Mouse (Mus musculus) T-helper 17 cell (primary cell): ENCODE measurements around the gene Olfr845.

ENCODE experiments used
- in situ Hi-C, 2 experiments: fragments of 300-600 bp; cut with MboI, MseI; formaldehyde crosslinking; loops; 1 replicate in 1 of 2; 2 replicates in 1 of 2; pipeline ENCODE4 v1.15.1; 2025; ENCODE audit warnings: high pct_unique_total_duplicates in 2 of 2

Olfr845 gene

DNA sequence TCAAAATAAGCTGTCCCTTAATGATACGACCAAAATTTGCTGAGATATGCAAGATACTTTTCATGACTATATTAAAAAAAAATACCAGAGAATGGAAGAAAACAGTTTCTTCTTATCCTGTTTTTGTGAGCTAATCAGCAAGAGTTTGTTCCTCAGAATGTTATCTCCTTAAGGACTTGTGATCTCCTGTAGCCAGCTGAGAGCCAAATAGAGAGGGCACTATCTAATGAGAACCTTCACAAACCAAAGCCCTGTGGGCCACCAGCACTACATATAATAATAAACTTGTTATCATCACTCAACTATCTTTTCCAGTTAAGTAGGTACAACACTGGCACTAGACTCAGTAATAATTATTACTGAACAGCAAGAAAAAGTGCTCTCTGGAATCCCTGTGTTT, at the start of gene Olfr845:
TSS of gene Olfr845 (plus strand) at position 301 of the 400 bp plus-strand sequence.
- in situ Hi-C loops = no loop called here

- in situ Hi-C loops = no loop called here
Observed at GRCm38 (mm10) chr9:19316047-19316446, 20.2 kb upstream of the Olfr845 start, which contains the start of gene Olfr844. Gene Olfr844 (plus strand): TSS chr9:19316347.

- in situ Hi-C loops = no loop called here
Observed at GRCm38 (mm10) chr9:19363905-19364304, 27.6 kb downstream of the Olfr845 start, which contains the start of gene Olfr846. Gene Olfr846 (minus strand): TSS chr9:19364005.

GRCm38 (mm10) chr9:19378569-19378968, 42.3 kb downstream of the Olfr845 start, which contains the start of gene Olfr847:
Gene Olfr847 (minus strand): TSS chr9:19378669.
- in situ Hi-C loops = no loop called here
